Mouse (Mus musculus) hindbrain, embryonic 10.5 days (tissue): ENCODE results near the gene a. TPM values are rescaled to one million over a fixed set of nuclear protein-coding genes. Genes with fewer than 3 reads are reported as not detected.
"Not testable (repeated sequence)": the region's sequence is repeated elsewhere in the genome, so short reads cannot be mapped to it uniquely, and the experiment has no call there.

ENCODE experiments used
- DNase-seq: peaks from one replicate; pipeline ENCODE4 v3.0.0-alpha.2; 2017; ENCODE audit warnings: low spot score
- H3K27ac ChIP-seq: fragments of 300-500 bp; sonication (generic); 2 replicates; pipeline ENCODE4 v1.5.1; 2016; ENCODE audit warnings: mild to moderate bottlenecking, moderate library complexity
- H3K27me3 ChIP-seq: fragments of 300-500 bp; sonication (generic); 2 replicates; pipeline ENCODE4 v1.6.1; 2016; ENCODE audit warnings: mild to moderate bottlenecking; ENCODE audit not compliant: poor library complexity, insufficient read depth, severe bottlenecking
- H3K36me3 ChIP-seq: fragments of 300-500 bp; sonication (generic); 2 replicates; pipeline ENCODE4 v1.6.1; 2016; ENCODE audit warnings: mild to moderate bottlenecking, moderate library complexity
- H3K4me1 ChIP-seq: fragments of 300-500 bp; sonication (generic); replicated peaks from 2 replicates; pipeline ENCODE4 v1.6.1; 2016; ENCODE audit warnings: mild to moderate bottlenecking
- H3K4me3 ChIP-seq: fragments of 300-500 bp; sonication (generic); 2 replicates; pipeline ENCODE4 v1.5.1; 2016; ENCODE audit warnings: mild to moderate bottlenecking, moderate library complexity
- H3K9me3 ChIP-seq: fragments of 300-500 bp; sonication (generic); 2 replicates; pipeline ENCODE4 v1.6.1; 2016; ENCODE audit warnings: mild to moderate bottlenecking, moderate library complexity
- WGBS: fragments of 180-500 bp; shearing (Covaris S2); methylation state at CpG from one replicate; pipeline ENCODE4 v1.1.7; 2016; 5-methylcytosine and 5-hydroxymethylcytosine counted together
- polyA plus RNA-seq: library from polyadenylated mRNA; unstranded; fragments of >200 nt; fragmentation: Nextera tagmentation; extraction: Ambion mirVana; gene quantifications from 2 replicates; pipeline ENCODE4 v1.2.1, GENCODE M21; 2016

a gene
- polyA plus RNA-seq, 1 experiment from 2014 or later = 1.0 TPM

DNA sequence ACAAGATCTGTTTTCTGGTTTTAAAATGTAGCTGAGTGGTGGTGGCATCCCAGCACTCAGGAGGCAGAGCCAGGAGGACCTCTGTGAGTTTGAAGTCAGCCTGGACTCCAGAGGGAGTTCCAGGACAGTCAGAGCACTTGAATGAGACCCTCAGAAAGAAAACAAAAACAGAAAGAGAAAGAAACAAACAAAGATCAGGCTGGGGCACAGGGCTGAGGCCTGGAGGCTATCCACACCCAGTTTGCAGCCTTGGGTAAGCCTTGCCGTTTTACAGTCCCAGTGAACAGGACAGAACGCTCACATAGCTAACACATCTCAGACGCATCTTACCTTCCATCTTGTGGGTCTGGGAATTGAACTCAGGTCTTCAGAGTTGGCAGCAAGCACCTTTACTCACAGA, 155.7 kb downstream of the a start:
- WGBS = 91% methylated on average over 3 of the region's 3 CpGs
- no peak for DNase-seq
- H3K4me3 ChIP-seq = no peak overlapping the region

GRCm38 (mm10) chr2:154949352-154949751, 158.2 kb downstream of the a start:
- Histone ChIP-seq H3K9me3 (no peaks in the 10 kb centered on the region), H3K4me3 (no peak overlapping the region), H3K27ac (no peak overlapping the region), H3K36me3 (no peaks in the 10 kb centered on the region), H3K27me3 (no peaks in the 10 kb centered on the region; the same call in 1 of the 2 replicates), H3K4me1 (0 out of 2 replicates have a peak, but pooled peaks cover 3% of the 10 kb centered on the region)
- no peak for DNase-seq
- 75% methylated on average over 7 of the region's 7 CpGs for WGBS

More for the DNA sequence above, 155.7 kb downstream of the a start:
- Histone ChIP-seq H3K27me3 (peaks cover 6% of the 10 kb centered on the region; the same call in 1 of the 2 replicates), H3K27ac (no peak overlapping the region), H3K4me1 (peaks cover 13% of the 10 kb centered on the region), H3K9me3 (no peaks in the 10 kb centered on the region), H3K36me3 (no peaks in the 10 kb centered on the region)

GRCm38 (mm10) chr2:154949877-154950276, 158.7 kb downstream of the a start:
- Histone ChIP-seq H3K4me3 (no peak overlapping the region), H3K4me1 (0 out of 2 replicates have a peak, but pooled peaks cover 3% of the 10 kb centered on the region), H3K27me3 (no peaks in the 10 kb centered on the region; the same call in 1 of the 2 replicates), H3K36me3 (no peaks in the 10 kb centered on the region), H3K9me3 (no peaks in the 10 kb centered on the region), H3K27ac (no peak overlapping the region)
- DNase-seq = no peak
- 82% methylated on average over 9 of the region's 9 CpGs for WGBS

- no peak for DNase-seq
- Histone ChIP-seq H3K4me3 (no peak overlapping the region), H3K9me3 (no peaks in the 10 kb centered on the region), H3K27me3 (no peaks in the 10 kb centered on the region; the same call in 1 of the 2 replicates), H3K36me3 (no peaks in the 10 kb centered on the region), H3K4me1 (0 out of 2 replicates have a peak, but pooled peaks cover 3% of the 10 kb centered on the region), H3K27ac (no peak overlapping the region)
- WGBS = 67% methylated on average over 5 of the region's 5 CpGs
Measured at GRCm38 (mm10) chr2:154950601-154951000, 159.4 kb downstream of the a start.

GRCm38 (mm10) chr2:154959486-154959885, 168.3 kb downstream of the a start:
- no peak overlapping the region for H3K4me3 ChIP-seq
- H3K27ac ChIP-seq = no peak overlapping the region
- H3K9me3 ChIP-seq = no peaks in the 10 kb centered on the region
- H3K27me3 ChIP-seq = no peaks in the 10 kb centered on the region
- 88% methylated on average over 5 of the region's 5 CpGs for WGBS
- no peaks in the 10 kb centered on the region for H3K36me3 ChIP-seq
- H3K4me1 ChIP-seq = no peaks in the 10 kb centered on the region
- no peak for DNase-seq

DNA sequence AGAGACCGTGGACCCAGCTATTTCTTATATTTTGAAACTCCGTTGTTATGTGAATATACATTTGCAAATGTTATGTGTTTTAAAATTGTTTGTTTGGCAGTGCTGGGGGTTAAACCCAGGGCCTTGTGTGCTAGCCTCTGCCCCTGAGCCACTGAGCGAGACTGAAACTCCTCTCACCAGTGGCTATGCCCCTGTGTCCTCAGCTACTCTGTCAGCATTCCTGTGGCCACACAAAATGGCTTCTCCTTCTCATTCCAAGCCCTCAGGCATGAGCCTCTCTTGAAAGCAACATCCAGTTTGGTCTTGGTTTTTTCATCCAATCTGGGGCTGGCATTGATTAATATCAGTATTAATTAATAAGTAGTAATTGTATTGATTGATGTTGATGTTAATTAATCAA, 168.7 kb downstream of the a start:
- H3K4me1 ChIP-seq = no peaks in the 10 kb centered on the region
- no peak for DNase-seq
- no peak overlapping the region for H3K4me3 ChIP-seq
- no peaks in the 10 kb centered on the region for H3K9me3 ChIP-seq
- H3K27me3 ChIP-seq = no peaks in the 10 kb centered on the region
- H3K27ac ChIP-seq = no peak overlapping the region
- H3K36me3 ChIP-seq = no peaks in the 10 kb centered on the region
- 84% methylated on average over 3 of the region's 3 CpGs for WGBS

- no peaks in the 10 kb centered on the region for H3K36me3 ChIP-seq
- no peak overlapping the region for H3K4me3 ChIP-seq
- H3K27me3 ChIP-seq = no peaks in the 10 kb centered on the region
- WGBS = 67% methylated on average over 5 of the region's 5 CpGs
- no peaks in the 10 kb centered on the region for H3K9me3 ChIP-seq
- no peak for DNase-seq
- no peaks in the 10 kb centered on the region for H3K4me1 ChIP-seq
- H3K27ac ChIP-seq = no peak overlapping the region
Measured at GRCm38 (mm10) chr2:154963176-154963575, 172.0 kb downstream of the a start.

GRCm38 (mm10) chr2:154969740-154970397, 178.7 kb downstream of the a start:
- H3K4me1 ChIP-seq = peaks cover 14% of the 10 kb centered on the region
- not testable (repeated sequence) for H3K4me3 ChIP-seq, H3K36me3 ChIP-seq, H3K27me3 ChIP-seq, H3K9me3 ChIP-seq
- peak; percentile 5 for DNase-seq
- H3K27ac ChIP-seq = 0 out of 2 replicates have a peak overlapping the region, but pooled peaks have one; percentile 29
- 78% methylated on average over 14 of the region's 14 CpGs for WGBS

GRCm38 (mm10) chr2:154971919-154972692, 180.9 kb downstream of the a start:
- Histone ChIP-seq H3K4me1 (peaks cover 14% of the 10 kb centered on the region), H3K27me3 (no peaks in the 10 kb centered on the region), H3K9me3 (no peaks in the 10 kb centered on the region), H3K36me3 (no peaks in the 10 kb centered on the region), H3K27ac (no peak overlapping the region), H3K4me3 (no peak overlapping the region)
- WGBS = 76% methylated on average over 18 of the region's 18 CpGs
- no peak for DNase-seq

DNA sequence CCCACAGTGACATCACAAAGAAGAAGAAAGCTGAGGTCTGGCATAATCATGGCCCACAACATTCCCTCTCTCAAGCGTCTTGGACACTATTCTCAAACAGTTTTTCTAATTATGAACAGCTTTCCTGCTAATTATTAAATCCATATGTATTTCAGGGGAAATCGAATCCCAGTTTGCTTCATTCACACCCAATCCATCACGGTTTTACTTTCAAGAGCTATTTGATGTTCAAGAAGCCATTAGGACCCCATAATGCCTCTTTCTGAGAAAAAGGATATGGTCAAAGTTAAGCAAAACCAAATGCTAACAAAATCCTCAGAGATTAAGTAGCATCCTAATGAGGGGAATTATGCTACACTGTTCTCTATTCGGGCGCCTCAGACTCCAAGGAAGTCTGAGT, 181.8 kb downstream of the a start:
- WGBS = 83% methylated on average over 5 of the region's 5 CpGs
- DNase-seq = no peak

DNA sequence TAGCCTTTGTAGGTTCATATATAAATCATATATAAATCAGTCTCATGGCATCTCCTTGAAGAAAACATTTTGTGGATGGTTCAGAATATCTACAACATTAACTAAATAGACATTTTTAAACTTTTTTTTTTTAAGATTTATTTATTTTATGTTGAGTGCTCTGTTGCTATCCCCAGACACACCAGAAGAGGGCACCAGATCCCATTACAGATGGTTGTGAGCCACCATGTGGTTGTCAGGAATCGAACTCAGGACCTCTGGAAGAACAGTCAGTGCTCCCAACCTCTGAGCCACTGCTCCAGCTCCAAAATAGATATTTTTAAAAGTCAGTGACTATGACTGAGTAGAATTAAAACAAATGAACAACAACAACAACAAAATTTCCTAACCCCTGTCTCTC, 195.4 kb downstream of the a start:
- no peaks in the 10 kb centered on the region for H3K36me3 ChIP-seq
- DNase-seq = no peak
- no peaks in the 10 kb centered on the region for H3K9me3 ChIP-seq
- H3K27ac ChIP-seq = no peak overlapping the region
- H3K4me1 ChIP-seq = no peaks in the 10 kb centered on the region
- H3K4me3 ChIP-seq = no peak overlapping the region
- WGBS = 76% methylated on average over 1 of the region's 1 CpGs
- H3K27me3 ChIP-seq = no peaks in the 10 kb centered on the region

More for the DNA sequence above, 181.8 kb downstream of the a start:
- Histone ChIP-seq H3K4me1 (peaks cover 14% of the 10 kb centered on the region), H3K36me3 (no peaks in the 10 kb centered on the region), H3K9me3 (no peaks in the 10 kb centered on the region), H3K4me3 (no peak overlapping the region), H3K27ac (no peak overlapping the region), H3K27me3 (no peaks in the 10 kb centered on the region)

- no peaks in the 10 kb centered on the region for H3K27me3 ChIP-seq
- no peaks in the 10 kb centered on the region for H3K4me1 ChIP-seq
- H3K4me3 ChIP-seq = no peak overlapping the region
- no peak for DNase-seq
- H3K9me3 ChIP-seq = no peaks in the 10 kb centered on the region
- 85% methylated on average over 8 of the region's 8 CpGs for WGBS
- no peak overlapping the region for H3K27ac ChIP-seq
- no peaks in the 10 kb centered on the region for H3K36me3 ChIP-seq
Measured at GRCm38 (mm10) chr2:154991411-154991810, 200.2 kb downstream of the a start.

GRCm38 (mm10) chr2:154992083-154992482, 200.9 kb downstream of the a start:
- H3K4me1 ChIP-seq = no peaks in the 10 kb centered on the region
- no peak for DNase-seq
- H3K27ac ChIP-seq = no peak overlapping the region
- H3K27me3 ChIP-seq = no peaks in the 10 kb centered on the region
- no peaks in the 10 kb centered on the region for H3K9me3 ChIP-seq
- H3K4me3 ChIP-seq = no peak overlapping the region
- 74% methylated on average over 5 of the region's 5 CpGs for WGBS
- H3K36me3 ChIP-seq = no peaks in the 10 kb centered on the region
